Mouse (Mus musculus): ENCODE data around the gene Tmem237. TPM values are rescaled to one million over a fixed set of nuclear protein-coding genes. Genes with fewer than 3 reads are reported as not detected.

Tmem237 gene
- polyA plus RNA-seq, 1 experiment from 2014 or later = 17.6 TPM

GRCm38 (mm10) chr1:59101020-59101419 is 19.2 kb downstream of the Tmem237 start:
- Histone ChIP-seq H3K27ac (ENCODE audit: poor library complexity, severe bottlenecking) (no peak overlapping the region), H3K9ac (no peak overlapping the region), H3K9me3 (replicated peaks) (no peaks in the 10 kb centered on the region), H3K4me1 (replicated peaks) (0 out of 2 replicates have a peak, but pooled peaks cover 2% of the 10 kb centered on the region), H3K4me3 (no peak overlapping the region), H3K27me3 (replicated peaks) (no peaks in the 10 kb centered on the region), H3K4me2 (no peak overlapping the region), H3K36me3 (peaks cover 25% of the 10 kb centered on the region)
- 89% methylated on average over 5 of the region's 5 CpGs for WGBS
- ATAC-seq (ENCODE audit: insufficient number of reproducible peaks, low FRiP score) = no peak

GRCm38 (mm10) chr1:59094705-59095104 is 25.5 kb downstream of the Tmem237 start, which contains the start of gene C2cd6:
Gene C2cd6 (minus strand): TSS chr1:59094900.
- no peaks in the 10 kb centered on the region for H3K9me3 ChIP-seq (replicated peaks)
- peaks cover 3% of the 10 kb centered on the region; the same call in 1 of the 2 replicates for H3K36me3 ChIP-seq
- H3K27me3 ChIP-seq (replicated peaks) = no peaks in the 10 kb centered on the region
- 86% methylated on average over 19 of the region's 19 CpGs for WGBS
- no peak within 1 kb of the TSS for H3K9ac ChIP-seq
- no peak within 1 kb of the TSS for H3K4me3 ChIP-seq
- no peak within 1 kb of the TSS for H3K4me2 ChIP-seq
- no peak for ATAC-seq (ENCODE audit: insufficient number of reproducible peaks, low FRiP score)
- no peak within 1 kb of the TSS for H3K27ac ChIP-seq (ENCODE audit: poor library complexity, severe bottlenecking)
- H3K4me1 ChIP-seq (replicated peaks) = 0 out of 2 replicates have a peak, but pooled peaks cover 1% of the 10 kb centered on the region

GRCm38 (mm10) chr1:59070867-59071266 is 49.3 kb downstream of the Tmem237 start:
- Histone ChIP-seq H3K9ac (no peak overlapping the region), H3K27ac (ENCODE audit: poor library complexity, severe bottlenecking) (no peak overlapping the region), H3K4me1 (replicated peaks) (no peaks in the 10 kb centered on the region), H3K9me3 (replicated peaks) (no peaks in the 10 kb centered on the region), H3K4me2 (no peak overlapping the region), H3K4me3 (no peak overlapping the region), H3K36me3 (no peaks in the 10 kb centered on the region), H3K27me3 (replicated peaks) (no peaks in the 10 kb centered on the region)
- 23% methylated on average over 3 of the region's 3 CpGs for WGBS
- ATAC-seq (ENCODE audit: insufficient number of reproducible peaks, low FRiP score) = no peak

GRCm38 (mm10) chr1:59067976-59068375 is 52.2 kb downstream of the Tmem237 start:
- Histone ChIP-seq H3K9me3 (replicated peaks) (no peaks in the 10 kb centered on the region; the same call in 1 of the 2 replicates), H3K4me2 (no peak overlapping the region), H3K27ac (ENCODE audit: poor library complexity, severe bottlenecking) (no peak overlapping the region), H3K36me3 (no peaks in the 10 kb centered on the region), H3K4me3 (no peak overlapping the region), H3K9ac (no peak overlapping the region), H3K27me3 (replicated peaks) (no peaks in the 10 kb centered on the region), H3K4me1 (replicated peaks) (no peaks in the 10 kb centered on the region)
- 5% methylated on average over 3 of the region's 3 CpGs for WGBS
- no peak for ATAC-seq (ENCODE audit: insufficient number of reproducible peaks, low FRiP score)

- H3K9ac ChIP-seq = no peak overlapping the region
- no peak overlapping the region for H3K27ac ChIP-seq (ENCODE audit: poor library complexity, severe bottlenecking)
- ATAC-seq (ENCODE audit: insufficient number of reproducible peaks, low FRiP score) = no peak
- H3K36me3 ChIP-seq = no peaks in the 10 kb centered on the region
- no peaks in the 10 kb centered on the region; the same call in 1 of the 2 replicates for H3K9me3 ChIP-seq (replicated peaks)
- no peaks in the 10 kb centered on the region for H3K27me3 ChIP-seq (replicated peaks)
- H3K4me3 ChIP-seq = no peak overlapping the region
- no peak overlapping the region for H3K4me2 ChIP-seq
- H3K4me1 ChIP-seq (replicated peaks) = no peaks in the 10 kb centered on the region
- 59% methylated on average over 3 of the region's 3 CpGs for WGBS
Measured at GRCm38 (mm10) chr1:59063697-59064096, 56.5 kb downstream of the Tmem237 start.

DNA sequence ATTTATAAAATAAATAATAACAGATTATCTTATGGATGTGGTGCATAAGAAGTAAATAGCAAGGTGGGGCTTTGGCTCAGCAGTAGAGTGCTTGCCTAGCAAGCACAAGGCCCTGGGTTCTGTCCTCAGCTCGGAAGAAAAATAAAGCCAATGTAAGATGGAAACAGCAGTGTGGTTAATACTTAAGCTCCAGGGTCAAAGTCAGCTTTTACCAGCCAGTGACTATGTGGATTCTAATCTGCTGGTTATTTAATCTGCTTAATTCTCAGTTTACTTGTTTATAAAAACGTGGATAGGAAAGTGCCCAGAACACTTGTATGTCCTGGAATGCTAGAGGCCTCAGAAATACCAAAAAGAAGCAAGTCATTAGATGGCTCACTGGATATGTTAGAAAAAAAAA is 63.3 kb downstream of the Tmem237 start:
- H3K27me3 ChIP-seq (replicated peaks) = no peaks in the 10 kb centered on the region
- no peak overlapping the region for H3K27ac ChIP-seq (ENCODE audit: poor library complexity, severe bottlenecking)
- H3K9me3 ChIP-seq (replicated peaks) = no peaks in the 10 kb centered on the region
- H3K36me3 ChIP-seq = no peaks in the 10 kb centered on the region
- H3K4me3 ChIP-seq = no peak overlapping the region
- H3K4me1 ChIP-seq (replicated peaks) = no peaks in the 10 kb centered on the region
- no peak overlapping the region for H3K4me2 ChIP-seq
- 54% methylated on average over 2 of the region's 2 CpGs for WGBS
- no peak overlapping the region for H3K9ac ChIP-seq
- ATAC-seq (ENCODE audit: insufficient number of reproducible peaks, low FRiP score) = no peak

GRCm38 (mm10) chr1:59051306-59051705 is 68.9 kb downstream of the Tmem237 start:
- H3K4me3 ChIP-seq = no peak overlapping the region
- H3K4me1 ChIP-seq (replicated peaks) = no peaks in the 10 kb centered on the region
- no peaks in the 10 kb centered on the region for H3K36me3 ChIP-seq
- no peaks in the 10 kb centered on the region for H3K27me3 ChIP-seq (replicated peaks)
- no peak overlapping the region for H3K27ac ChIP-seq (ENCODE audit: poor library complexity, severe bottlenecking)
- no peak for ATAC-seq (ENCODE audit: insufficient number of reproducible peaks, low FRiP score)
- H3K9ac ChIP-seq = no peak overlapping the region
- no peaks in the 10 kb centered on the region for H3K9me3 ChIP-seq (replicated peaks)
- 70% methylated on average over 2 of the region's 2 CpGs for WGBS
- H3K4me2 ChIP-seq = no peak overlapping the region

Other genes starting within 250 kb of the Tmem237 start
- 44.7 and 47.8 TPM in 2 replicates for gene Trak2, start 147.0 kb downstream of the Tmem237 start, polyA plus RNA-seq (2016; fragmentation: Nextera tagmentation; extraction: Ambion mirVana)
- 23.1 and 25.5 TPM in 2 replicates for gene Stradb, start 146.9 kb downstream of the Tmem237 start, polyA plus RNA-seq (2016; fragmentation: Nextera tagmentation; extraction: Ambion mirVana)
- gene C2cd6, start 25.5 kb downstream of the Tmem237 start, polyA plus RNA-seq (2016; fragmentation: Nextera tagmentation; extraction: Ambion mirVana) = not detected in 2 replicates
- gene Mpp4, start 43.0 kb upstream of the Tmem237 start, polyA plus RNA-seq (2016; fragmentation: Nextera tagmentation; extraction: Ambion mirVana) = 0.29 and 0.35 TPM in 2 replicates
- 12.3 and 12.6 TPM in 2 replicates for gene Als2, start 116.8 kb upstream of the Tmem237 start, polyA plus RNA-seq (2016; fragmentation: Nextera tagmentation; extraction: Ambion mirVana)
- gene Cdk15, start 136.5 kb upstream of the Tmem237 start, polyA plus RNA-seq (2016; fragmentation: Nextera tagmentation; extraction: Ambion mirVana) = 0.11 and 0.39 TPM in 2 replicates